Mouse (Mus musculus) cerebellum, adult 9-10 months (tissue): ENCODE results near the gene Gipc3.

Source experiments
- DNase-seq: peaks from one replicate; pipeline ENCODE4 v3.0.0; 2022

Gene Gipc3

GRCm38 (mm10) chr10:81298369-81299100 lies 44.5 kb downstream of the Gipc3 start:
- DNase-seq: peak; percentile 46

DNA sequence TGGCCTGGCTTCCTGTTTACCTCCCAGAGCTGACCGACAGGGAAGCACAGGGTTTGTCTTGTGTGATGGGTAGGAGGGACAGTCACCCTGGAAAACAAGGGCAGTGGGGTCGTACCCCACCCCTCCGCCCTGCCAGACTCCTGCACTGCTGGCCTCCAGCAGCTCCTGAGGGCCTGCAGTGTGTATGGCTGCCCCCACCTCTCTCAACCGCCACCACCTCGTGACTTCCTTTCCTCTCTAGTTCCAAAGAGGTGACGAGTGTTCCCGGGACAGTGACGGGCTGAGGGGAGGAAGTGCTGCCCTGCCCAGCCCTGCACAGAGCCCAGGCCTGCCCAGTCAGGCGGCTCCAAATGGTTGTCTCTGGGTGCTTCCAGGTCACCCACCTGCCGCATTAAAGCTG lies 45.2 kb downstream of the Gipc3 start:
- no peak for DNase-seq

DNA sequence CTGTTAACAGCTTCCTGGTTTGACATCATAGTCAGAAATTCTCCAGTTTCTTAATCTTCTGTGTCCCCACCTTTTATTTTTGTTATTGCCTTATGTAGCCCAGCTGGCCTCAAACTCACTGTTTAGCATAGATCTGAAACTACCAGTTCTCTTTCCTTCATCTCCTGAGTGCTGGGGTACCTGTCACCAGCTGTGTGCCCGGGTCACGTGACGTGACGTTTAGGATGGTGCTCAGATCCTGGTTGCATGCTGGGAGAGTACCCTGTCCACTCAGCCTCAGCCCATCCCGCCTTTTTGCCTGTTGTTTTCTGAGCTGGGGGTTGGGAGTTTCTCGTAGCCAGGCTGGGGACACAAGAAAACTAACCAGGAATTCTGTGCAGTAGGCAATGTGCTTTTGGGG lies 45.8 kb downstream of the Gipc3 start:
- DNase-seq: no peak

DNA sequence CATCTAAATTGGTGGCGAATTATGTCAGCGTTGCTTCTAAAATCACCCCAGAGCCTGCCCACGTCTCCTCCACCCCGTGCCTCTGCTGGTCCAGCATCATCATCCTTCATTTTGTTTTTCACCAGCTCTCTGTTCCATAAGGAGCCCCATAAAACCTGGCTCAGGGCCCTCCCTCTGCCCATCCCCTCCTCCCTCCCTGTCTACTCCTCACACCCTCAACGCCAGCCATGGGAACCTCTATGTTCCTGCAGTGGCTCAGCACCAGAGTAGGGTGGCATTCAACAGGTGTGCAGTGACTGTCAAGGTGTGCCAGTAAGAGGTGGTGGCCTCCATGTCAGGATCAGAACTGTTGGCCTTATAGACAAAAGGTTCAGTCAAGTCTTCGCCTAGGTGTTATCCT lies 47.9 kb downstream of the Gipc3 start:
- peak; percentile 76 for DNase-seq

- DNase-seq: peak; percentile 93
Observed at GRCm38 (mm10) chr10:81294442-81294841, 48.6 kb downstream of the Gipc3 start.

DNA sequence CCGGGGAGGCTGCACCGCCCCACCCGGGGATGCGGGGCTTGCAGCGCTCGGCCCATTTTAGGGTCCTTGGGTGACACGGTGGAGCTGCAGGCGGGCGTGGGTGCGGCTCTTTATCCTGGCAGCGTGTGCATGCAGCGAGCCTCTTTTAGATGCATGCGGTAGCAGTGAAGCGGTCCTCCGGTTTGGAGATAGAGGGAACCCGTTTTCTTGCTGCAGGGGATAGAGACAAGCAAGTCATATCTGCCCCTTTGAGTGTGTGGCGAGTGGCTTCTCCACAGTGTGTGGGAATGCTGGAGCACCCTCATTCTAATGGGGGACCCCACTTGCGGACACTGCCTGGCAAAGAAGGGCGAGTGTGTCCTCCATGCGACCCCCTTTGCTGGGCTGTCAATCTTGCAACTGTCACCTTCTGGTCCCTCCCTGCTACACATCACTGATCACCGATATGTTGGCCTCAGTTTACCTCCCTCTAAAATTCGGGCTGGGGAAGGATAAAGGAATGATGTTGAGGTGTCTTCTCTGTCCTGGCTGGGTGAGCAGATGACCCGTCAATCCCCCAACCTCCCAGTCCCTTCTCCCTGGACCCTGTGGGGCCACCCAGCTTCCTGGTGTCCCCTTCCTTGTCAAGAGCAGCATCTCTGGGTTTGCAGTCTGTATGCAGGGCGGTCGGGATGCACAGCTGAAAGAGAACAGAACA lies 49.6 kb downstream of the Gipc3 start:
- DNase-seq: peak; percentile 70

DNA sequence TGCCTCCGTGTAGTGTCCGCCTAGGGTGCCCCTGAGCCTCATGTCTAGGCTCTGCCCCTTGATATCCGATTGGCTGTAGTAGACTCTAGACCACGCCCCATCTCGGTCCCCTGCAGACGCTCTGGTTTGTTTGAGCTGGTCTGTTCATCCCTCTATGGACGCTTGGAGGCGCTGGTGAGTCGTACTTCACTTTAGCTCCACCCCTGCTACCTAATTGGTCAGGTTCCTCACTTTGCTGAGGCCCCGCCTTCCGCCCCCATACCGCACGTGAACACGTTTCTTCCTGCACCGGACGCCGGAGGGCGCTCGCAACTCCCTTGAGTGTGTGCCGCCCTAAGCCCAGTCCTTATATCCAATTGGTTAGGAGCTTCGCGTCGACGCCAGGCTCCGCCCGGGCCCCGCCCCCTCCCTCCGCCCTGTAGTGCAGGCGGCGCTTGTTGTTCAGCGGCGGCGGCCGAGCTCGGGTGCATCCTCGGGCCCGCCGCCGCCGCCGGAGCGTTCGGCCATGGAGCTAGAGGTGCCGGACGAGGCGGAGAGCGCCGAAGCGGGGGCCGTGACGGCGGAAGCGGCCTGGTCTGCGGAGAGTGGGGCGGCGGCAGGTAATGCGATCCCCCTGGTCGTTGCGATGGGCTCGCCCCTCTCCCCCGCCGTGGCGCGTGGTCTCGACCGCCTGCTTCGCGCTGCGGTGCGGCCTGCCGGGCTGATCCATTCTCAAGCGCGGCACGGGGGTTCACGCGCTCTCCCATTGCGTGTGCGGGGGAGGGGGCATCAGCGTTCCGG lies 50.3 kb downstream of the Gipc3 start, which contains the start of gene Pip5k1c:
TSS of gene Pip5k1c (plus strand) at position 410 of the 780 bp plus-strand sequence.
- peak; percentile 100 for DNase-seq

DNA sequence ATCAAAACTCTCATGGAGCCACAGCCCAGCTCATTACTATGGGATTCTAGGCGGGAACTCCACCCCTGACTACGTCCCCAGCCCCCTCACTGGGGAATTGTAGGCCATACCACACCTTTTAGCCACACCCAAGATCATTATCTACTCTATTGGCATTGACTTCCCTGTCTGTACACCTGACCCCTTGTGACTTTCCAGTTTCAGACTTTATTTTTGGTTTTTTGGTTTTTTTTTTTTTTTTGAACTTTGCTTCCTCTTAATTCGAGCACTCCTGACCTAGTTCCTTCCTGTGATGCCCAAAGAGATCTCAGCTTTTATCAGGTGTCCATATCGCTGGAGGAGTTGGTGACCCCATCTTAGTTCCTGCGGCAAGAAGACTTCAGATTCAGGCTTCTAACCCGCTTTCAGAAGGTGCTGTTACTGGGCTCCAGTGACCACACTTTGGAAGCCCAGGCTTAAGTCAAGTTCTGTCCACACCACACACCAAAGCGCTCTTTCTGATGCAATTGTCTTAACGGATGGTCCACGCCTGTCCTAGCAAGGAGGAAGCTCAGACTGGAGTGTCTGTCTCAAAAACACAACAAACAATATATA lies 51.5 kb downstream of the Gipc3 start, which contains the start of gene Tjp3:
TSS of gene Tjp3 (minus strand) at position 71 of the 594 bp plus-strand sequence.
- DNase-seq: peak; percentile 69

DNA sequence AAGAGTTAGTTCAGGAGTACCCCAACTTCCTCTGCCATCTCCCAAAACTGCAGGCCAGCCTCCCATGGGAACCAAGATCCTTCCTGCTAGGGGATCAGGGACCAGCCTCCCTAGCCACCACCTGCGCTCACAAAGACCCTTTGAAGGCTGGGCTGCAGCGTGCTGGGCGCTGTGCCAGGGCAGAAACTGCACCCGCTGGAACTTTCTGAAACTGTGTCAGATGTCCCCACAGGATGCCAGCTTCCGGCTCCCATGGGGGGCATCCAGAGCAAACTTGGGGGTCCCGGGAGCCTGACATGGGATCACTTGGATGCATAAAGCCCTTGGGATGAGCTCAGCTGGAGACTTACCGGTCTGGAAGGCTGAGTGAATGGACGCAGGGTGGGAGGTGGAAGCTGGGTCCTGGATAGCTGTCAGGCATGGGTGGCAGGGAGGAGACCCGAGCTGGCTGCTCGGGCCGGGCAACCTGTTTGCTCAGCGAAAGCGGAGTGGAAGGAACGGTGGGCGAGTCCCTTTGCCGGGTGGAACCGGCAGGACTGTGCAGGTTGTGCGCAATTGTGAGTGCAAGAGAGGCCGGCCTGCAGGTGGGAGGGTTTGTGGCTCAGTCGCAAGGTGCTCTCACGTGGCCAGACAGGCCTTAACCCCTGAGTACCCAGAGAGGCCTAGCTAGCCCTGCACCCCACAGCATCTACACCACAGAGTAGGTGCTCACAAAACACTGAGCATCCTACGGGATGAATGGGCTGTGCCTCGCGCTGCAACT lies 52.2 kb downstream of the Gipc3 start:
- peak; percentile 72 for DNase-seq

DNA sequence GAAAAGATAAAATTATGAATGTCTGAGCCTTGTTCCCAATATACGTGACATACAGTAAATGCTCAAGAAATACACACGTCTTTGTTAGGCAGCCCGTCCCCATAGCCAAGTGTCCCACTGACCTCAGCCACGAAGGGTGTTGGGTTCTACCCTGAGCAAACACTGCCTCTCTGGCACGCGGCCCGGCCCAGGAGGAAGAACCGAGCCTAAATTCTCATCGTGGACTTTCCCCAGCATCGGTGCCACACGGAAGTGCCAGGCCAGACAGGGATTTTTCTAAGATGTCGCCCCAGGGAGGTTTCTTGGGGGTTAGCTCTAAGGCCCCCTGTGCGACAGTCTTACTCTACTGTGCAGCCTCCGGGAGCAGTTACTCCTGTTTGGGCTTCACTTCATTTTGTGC lies 53.3 kb downstream of the Gipc3 start:
- peak; percentile 59 for DNase-seq

DNA sequence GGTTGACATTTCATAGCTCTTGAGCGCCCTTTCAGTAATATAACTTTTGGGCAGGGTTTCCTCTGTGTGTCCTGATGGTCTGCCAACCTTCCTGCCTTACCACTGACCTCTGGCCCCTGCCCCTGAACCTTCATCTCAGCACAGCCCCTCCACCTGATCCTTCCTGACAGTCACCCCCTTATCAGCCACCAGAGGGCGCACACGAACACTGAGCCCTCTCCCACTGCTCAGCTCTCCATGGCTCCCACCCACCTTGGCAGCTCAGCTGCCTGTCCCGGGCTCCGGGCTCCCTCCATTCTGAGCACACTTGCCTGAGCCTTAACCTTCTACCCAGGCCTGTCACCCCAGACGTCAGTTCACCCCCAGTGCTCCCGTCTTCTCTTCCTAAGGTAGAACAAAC lies 53.8 kb downstream of the Gipc3 start:
- peak; percentile 78 for DNase-seq

GRCm38 (mm10) chr10:81288601-81289000 lies 54.5 kb downstream of the Gipc3 start:
- peak; percentile 67 for DNase-seq

DNA sequence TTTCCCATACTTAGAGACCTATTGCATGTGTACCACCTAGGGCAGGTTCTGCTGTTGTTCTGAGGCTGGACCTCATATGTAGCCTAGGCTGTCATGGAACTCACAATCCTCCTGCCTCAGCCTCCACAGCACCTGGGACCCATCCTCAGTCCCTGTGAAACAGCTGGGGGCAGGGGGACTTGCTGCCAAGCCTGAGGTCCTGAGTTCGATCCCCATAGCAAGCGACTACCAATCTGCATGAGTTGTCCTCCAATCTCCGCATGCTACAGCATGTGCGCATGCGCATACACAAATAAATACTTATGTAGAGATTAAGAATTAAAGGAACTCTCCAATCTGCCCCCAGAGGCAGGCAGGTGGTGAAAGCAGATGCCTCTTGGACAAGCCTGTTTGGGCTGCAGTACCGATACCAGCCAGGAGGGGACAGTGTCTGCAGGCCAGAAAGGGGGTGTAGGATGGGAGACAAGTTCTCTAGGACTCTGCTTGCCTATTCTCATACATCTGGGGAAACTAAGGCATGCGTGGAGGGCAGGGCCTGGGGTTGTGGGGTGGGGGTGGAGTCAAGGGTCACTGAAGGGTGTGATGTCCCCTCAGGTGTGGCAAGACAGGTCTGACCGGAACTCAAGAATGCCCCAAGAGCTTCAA lies 55.4 kb downstream of the Gipc3 start:
- DNase-seq: peak; percentile 74

DNA sequence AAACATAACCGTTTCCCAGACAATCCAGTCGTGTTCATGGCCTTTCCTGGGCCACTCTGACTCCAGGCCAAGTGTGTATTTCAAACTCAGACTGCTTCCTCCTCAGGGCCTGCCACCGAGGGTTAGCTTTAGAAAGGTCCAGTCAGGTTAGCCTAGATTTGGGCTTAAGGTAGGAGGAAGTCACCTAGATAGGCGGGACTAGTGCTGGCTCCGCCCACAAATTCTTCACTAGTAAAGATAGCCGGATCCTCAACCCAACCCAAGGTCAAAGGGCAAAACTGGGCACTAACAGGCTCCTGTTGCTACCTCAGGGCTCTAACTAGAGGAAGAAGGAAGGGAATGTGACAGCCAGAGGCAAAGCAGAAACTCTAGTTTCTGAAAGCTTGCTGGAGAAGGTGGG lies 56.5 kb downstream of the Gipc3 start:
- DNase-seq: no peak

DNA sequence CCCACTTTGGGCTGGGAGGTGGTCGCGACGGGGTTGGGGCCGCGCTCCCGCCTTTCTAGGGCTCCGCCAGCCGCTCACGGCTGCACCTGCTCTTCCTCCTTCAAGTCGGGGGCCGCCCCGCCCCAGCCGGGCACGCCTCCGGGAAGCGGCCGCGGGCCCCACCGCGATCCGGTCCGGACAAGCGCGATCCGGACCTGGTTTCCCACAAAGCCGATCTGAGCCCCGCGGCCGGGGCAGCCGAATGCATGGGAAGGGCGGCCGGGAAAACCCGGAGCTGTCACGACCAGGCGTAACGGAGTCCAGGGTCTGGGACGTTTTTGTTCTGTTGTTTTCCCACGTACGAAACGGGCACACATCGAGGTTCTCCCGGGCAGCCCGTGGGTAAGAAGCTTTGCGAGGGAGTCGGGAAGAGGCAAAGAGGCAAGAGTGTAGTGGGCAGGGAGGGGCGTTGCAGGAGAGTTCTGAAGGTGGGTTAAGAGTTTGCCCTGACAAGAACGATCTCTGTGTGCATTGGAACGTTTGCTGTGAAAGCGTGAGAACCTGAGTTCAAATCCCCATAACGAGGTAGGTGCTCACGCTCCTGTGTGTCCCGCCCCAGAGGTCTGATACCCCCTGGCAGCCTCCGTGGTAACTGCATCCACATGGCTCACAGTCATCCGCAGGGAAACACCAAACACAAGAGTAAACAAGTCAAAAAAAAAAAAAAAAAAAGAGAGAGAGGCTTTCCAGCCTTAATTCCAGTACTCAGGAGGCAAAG lies 57.2 kb downstream of the Gipc3 start:
- DNase-seq: peak; percentile 82
